Mouse (Mus musculus) hindbrain, embryonic 11.5 days (tissue): ENCODE measurements around the gene Tec. TPM values are rescaled to one million over a fixed set of nuclear protein-coding genes. Genes with fewer than 3 reads are reported as not detected.
"Not testable (repeated sequence)": the region's sequence is repeated elsewhere in the genome, so short reads cannot be mapped to it uniquely, and the experiment has no call there.

Experiments used
- ATAC-seq: fragments of 200-750 bp; cut with Nextera tagmentation; 2 replicates; pipeline ENCODE4 v1.8.0; 2017; ENCODE audit warnings: mild to moderate bottlenecking, moderate TSS enrichment, moderate library complexity; ENCODE audit not compliant: low FRiP score
- DNase-seq: peaks from one replicate; pipeline ENCODE4 v3.0.0-alpha.2; 2015; ENCODE audit warnings: low spot score
- H3K27ac ChIP-seq: fragments of 300-500 bp; sonication (generic); 2 replicates; pipeline ENCODE4 v1.5.1; 2014; ENCODE audit warnings: mild to moderate bottlenecking, low read depth, low read length
- H3K27me3 ChIP-seq: fragments of 300-500 bp; sonication (generic); 2 replicates; pipeline ENCODE4 v1.6.1; 2014; ENCODE audit warnings: mild to moderate bottlenecking, low read length, moderate library complexity, mixed read lengths; ENCODE audit not compliant: control insufficient read depth, insufficient read depth
- H3K36me3 ChIP-seq: fragments of 300-500 bp; sonication (generic); 2 replicates; pipeline ENCODE4 v1.6.1; 2014; ENCODE audit warnings: mild to moderate bottlenecking, low read length, moderate library complexity, mixed read lengths; ENCODE audit not compliant: control insufficient read depth, insufficient read depth
- H3K4me1 ChIP-seq: fragments of 300-500 bp; sonication (generic); replicated peaks from 2 replicates; pipeline ENCODE4 v1.6.1; 2014; ENCODE audit warnings: low read length, mixed read lengths; ENCODE audit not compliant: control insufficient read depth, insufficient read depth
- H3K4me2 ChIP-seq: fragments of 300-500 bp; sonication (generic); replicated peaks from 2 replicates; pipeline ENCODE4 v1.6.1; 2014; ENCODE audit warnings: mild to moderate bottlenecking, low read depth, low read length
- H3K4me3 ChIP-seq: fragments of 300-500 bp; sonication (generic); 2 replicates; pipeline ENCODE4 v1.5.1; 2014; ENCODE audit warnings: low read depth, low read length
- H3K9ac ChIP-seq: fragments of 300-500 bp; sonication (generic); 2 replicates; pipeline ENCODE4 v1.6.1; 2014; ENCODE audit warnings: low read depth, low read length
- H3K9me3 ChIP-seq: fragments of 300-500 bp; sonication (generic); 2 replicates; pipeline ENCODE4 v1.6.1; 2016; ENCODE audit warnings: low read length; ENCODE audit not compliant: control insufficient read depth
- WGBS: fragments of 180-500 bp; shearing (Covaris S2); extraction: QIAGEN DNeasy Blood & Tissue Kit; methylation state at CpG from one replicate; pipeline ENCODE4 v1.1.7; 2014; 5-methylcytosine and 5-hydroxymethylcytosine counted together
- polyA plus RNA-seq: library from polyadenylated mRNA; unstranded; fragments of >200 nt; fragmentation: Nextera tagmentation; extraction: Ambion mirVana; gene quantifications from 2 replicates; pipeline ENCODE4 v1.2.1, GENCODE M21; 2014

Gene Tec
- polyA plus RNA-seq, 1 experiment from 2014 or later = 5.3 TPM

- DNase-seq (no peak), ATAC-seq (no peak)
- H3K4me3 ChIP-seq = no peak overlapping the region
- H3K27ac ChIP-seq = no peak overlapping the region
- H3K27me3 ChIP-seq = no peaks in the 10 kb centered on the region
- no peak overlapping the region for H3K4me2 ChIP-seq
- H3K4me1 ChIP-seq = no peaks in the 10 kb centered on the region
- no peak overlapping the region for H3K9ac ChIP-seq
- no peaks in the 10 kb centered on the region for H3K9me3 ChIP-seq
- H3K36me3 ChIP-seq = no peaks in the 10 kb centered on the region
- WGBS = 60% methylated on average over 5 of the region's 5 CpGs
Observed at GRCm38 (mm10) chr5:72827435-72827834, 40.8 kb downstream of the Tec start.

DNA sequence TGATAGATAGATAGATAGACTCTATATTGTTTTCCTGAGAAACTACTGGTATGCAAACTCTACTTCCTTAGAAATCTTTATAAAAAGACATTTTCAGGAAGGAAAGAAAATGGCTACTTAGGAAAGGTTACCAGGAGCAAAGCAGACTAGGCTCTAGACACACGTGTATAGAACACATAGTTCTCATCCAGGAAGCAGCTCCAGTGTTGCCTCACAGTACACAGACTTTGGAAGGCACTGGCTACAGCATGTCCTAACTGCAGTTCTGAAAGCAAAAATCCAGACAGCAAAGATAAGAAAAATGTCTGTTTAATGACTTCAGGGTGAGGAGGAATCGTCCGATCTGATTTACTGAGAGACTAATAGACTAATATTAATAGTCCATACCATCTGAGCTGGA, 41.8 kb downstream of the Tec start:
- H3K9me3 ChIP-seq = no peaks in the 10 kb centered on the region
- no peak overlapping the region for H3K4me2 ChIP-seq
- no peak overlapping the region for H3K9ac ChIP-seq
- DNase-seq (no peak), ATAC-seq (no peak)
- no peak overlapping the region for H3K27ac ChIP-seq
- WGBS = 86% methylated on average over 3 of the region's 3 CpGs
- H3K4me1 ChIP-seq = no peaks in the 10 kb centered on the region
- H3K4me3 ChIP-seq = no peak overlapping the region
- H3K27me3 ChIP-seq = no peaks in the 10 kb centered on the region
- no peaks in the 10 kb centered on the region for H3K36me3 ChIP-seq

- Histone ChIP-seq H3K4me3 (no peak overlapping the region), H3K4me2 (no peak overlapping the region), H3K9me3 (no peaks in the 10 kb centered on the region), H3K9ac (no peak overlapping the region), H3K27me3 (no peaks in the 10 kb centered on the region), H3K36me3 (no peaks in the 10 kb centered on the region), H3K4me1 (no peaks in the 10 kb centered on the region; the same call in 1 of the 2 replicates), H3K27ac (no peak overlapping the region)
- WGBS = 80% methylated on average over 3 of the region's 3 CpGs
- no peak for ATAC-seq
- no peak for DNase-seq
Observed at GRCm38 (mm10) chr5:72820651-72821050, 47.6 kb downstream of the Tec start.

- Histone ChIP-seq H3K27me3 (no peaks in the 10 kb centered on the region), H3K4me3 (no peak overlapping the region), H3K9me3 (no peaks in the 10 kb centered on the region), H3K27ac (no peak overlapping the region), H3K9ac (no peak overlapping the region), H3K4me2 (no peak overlapping the region), H3K4me1 (no peaks in the 10 kb centered on the region; the same call in 1 of the 2 replicates), H3K36me3 (no peaks in the 10 kb centered on the region)
- ATAC-seq (no peak), DNase-seq (no peak)
- WGBS = 83% methylated on average over 8 of the region's 8 CpGs
Observed at GRCm38 (mm10) chr5:72820036-72820640, 48.1 kb downstream of the Tec start.

GRCm38 (mm10) chr5:72818513-72819180, 49.6 kb downstream of the Tec start:
- H3K27ac ChIP-seq = no peak overlapping the region
- H3K9ac ChIP-seq = no peak overlapping the region
- no peak overlapping the region for H3K4me2 ChIP-seq
- H3K27me3 ChIP-seq = no peaks in the 10 kb centered on the region
- no peak overlapping the region for H3K4me3 ChIP-seq
- no peaks in the 10 kb centered on the region for H3K9me3 ChIP-seq
- no peaks in the 10 kb centered on the region; the same call in 1 of the 2 replicates for H3K4me1 ChIP-seq
- WGBS = 89% methylated on average over 5 of the region's 5 CpGs
- no peak for DNase-seq
- no peak for ATAC-seq
- no peaks in the 10 kb centered on the region for H3K36me3 ChIP-seq

- H3K4me2 ChIP-seq = no peak overlapping the region
- H3K27me3 ChIP-seq = no peaks in the 10 kb centered on the region
- no peaks in the 10 kb centered on the region for H3K9me3 ChIP-seq
- no peak overlapping the region for H3K9ac ChIP-seq
- 38% methylated on average over 10 of the region's 10 CpGs for WGBS
- no peak overlapping the region for H3K27ac ChIP-seq
- ATAC-seq (no peak), DNase-seq (no peak)
- no peaks in the 10 kb centered on the region; the same call in 1 of the 2 replicates for H3K4me1 ChIP-seq
- no peaks in the 10 kb centered on the region for H3K36me3 ChIP-seq
- no peak overlapping the region for H3K4me3 ChIP-seq
Observed at GRCm38 (mm10) chr5:72817523-72818091, 50.7 kb downstream of the Tec start.

DNA sequence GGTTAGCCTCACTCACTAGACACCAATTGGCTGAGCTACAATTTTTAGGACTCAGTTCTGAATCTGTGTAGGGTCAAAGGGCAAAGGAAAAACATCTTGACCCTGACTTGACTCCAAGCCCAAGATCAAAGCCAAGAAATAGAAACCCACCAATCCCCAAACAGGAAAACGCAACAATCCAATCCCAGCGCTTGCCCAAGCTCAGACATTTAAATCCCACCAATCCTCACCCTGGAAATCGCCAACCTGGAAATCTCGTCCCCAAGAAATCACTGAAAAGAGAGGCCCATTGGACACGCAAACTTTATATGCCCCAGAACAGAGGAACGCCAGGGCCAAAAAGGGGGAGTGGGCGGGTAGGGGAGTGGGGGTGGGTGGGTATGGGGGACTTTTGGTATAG, 51.3 kb downstream of the Tec start:
- WGBS = 65% methylated on average over 5 of the region's 7 CpGs
- not testable (repeated sequence) for H3K9me3 ChIP-seq, H3K4me1 ChIP-seq, H3K27me3 ChIP-seq, H3K36me3 ChIP-seq, H3K9ac ChIP-seq, H3K27ac ChIP-seq, ATAC-seq, DNase-seq, H3K4me3 ChIP-seq, H3K4me2 ChIP-seq

GRCm38 (mm10) chr5:72816491-72816890, 51.8 kb downstream of the Tec start:
- Histone ChIP-seq H3K9ac (no peak overlapping the region), H3K36me3 (no peaks in the 10 kb centered on the region), H3K27ac (no peak overlapping the region), H3K4me3 (no peak overlapping the region), H3K4me1 (no peaks in the 10 kb centered on the region; the same call in 1 of the 2 replicates), H3K4me2 (no peak overlapping the region), H3K27me3 (no peaks in the 10 kb centered on the region), H3K9me3 (no peaks in the 10 kb centered on the region)
- WGBS = 43% methylated on average over 2 of the region's 2 CpGs
- no peak for DNase-seq
- no peak for ATAC-seq

GRCm38 (mm10) chr5:72816046-72816445, 52.2 kb downstream of the Tec start:
- Histone ChIP-seq H3K4me3 (no peak overlapping the region), H3K9me3 (no peaks in the 10 kb centered on the region), H3K27ac (no peak overlapping the region), H3K27me3 (no peaks in the 10 kb centered on the region), H3K4me1 (no peaks in the 10 kb centered on the region; the same call in 1 of the 2 replicates), H3K36me3 (no peaks in the 10 kb centered on the region), H3K9ac (no peak overlapping the region), H3K4me2 (no peak overlapping the region)
- 100% methylated on average over 1 of the region's 1 CpGs for WGBS
- ATAC-seq = no peak
- DNase-seq = no peak
